Mouse (Mus musculus) C2C12 (cell line): Measurements from ENCODE around the gene Ankrd60. TPM values are rescaled to one million over a fixed set of nuclear protein-coding genes. Genes with fewer than 3 reads are reported as not detected.

ENCODE experiments used
- H3K27me3 ChIP-seq: one replicate; pipeline ENCODE4 v1.6.1; 2011; ENCODE audit not compliant: control insufficient read depth, insufficient read depth, insufficient read length
- H3K36me3 ChIP-seq: one replicate; pipeline ENCODE4 v1.6.1; 2011; ENCODE audit not compliant: control insufficient read depth, insufficient read depth
- H3K4me3 ChIP-seq: one replicate; pipeline ENCODE4 v1.5.1; 2011; ENCODE audit warnings: mild to moderate bottlenecking, control low read depth; ENCODE audit not compliant: poor library complexity, insufficient read depth, severe bottlenecking
- H3K79me2 ChIP-seq: one replicate; pipeline ENCODE4 v1.6.1; 2011; ENCODE audit not compliant: control insufficient read depth, insufficient read depth
- H3K79me3 ChIP-seq: one replicate; pipeline ENCODE4 v1.6.1; 2011; ENCODE audit warnings: low read depth, control low read depth
- H3ac ChIP-seq: one replicate; pipeline ENCODE3; 2011; ENCODE audit warnings: low read depth; ENCODE audit not compliant: control insufficient read depth, insufficient read length
- CEBPB ChIP-seq: IDR thresholded peaks from one replicate; pipeline ENCODE4 v1.6.1; 2011; ENCODE audit warnings: low read depth, mild to moderate bottlenecking, control low read depth, moderate library complexity
- CTCF ChIP-seq: IDR thresholded peaks from one replicate; pipeline ENCODE4 v1.5.1; 2011; ENCODE audit not compliant: control insufficient read depth, insufficient read depth, insufficient read length
- FOSL1 ChIP-seq: IDR thresholded peaks from one replicate; pipeline ENCODE4 v1.8.0; 2011; ENCODE audit warnings: mild to moderate bottlenecking, low read length; ENCODE audit not compliant: poor library complexity, insufficient read depth, severe bottlenecking
- MAX ChIP-seq: IDR thresholded peaks from one replicate; pipeline ENCODE4 v1.6.1; 2011; ENCODE audit warnings: mild to moderate bottlenecking, control low read depth
- MYOD1 ChIP-seq: IDR thresholded peaks from one replicate; pipeline ENCODE4 v1.6.1; 2011; ENCODE audit warnings: low read depth; ENCODE audit not compliant: control insufficient read depth, insufficient read length
- MYOG ChIP-seq: IDR thresholded peaks from one replicate; pipeline ENCODE4 v1.6.1; 2011; ENCODE audit not compliant: control insufficient read depth, insufficient read length; ENCODE audit errors: extremely low read depth
- USF1 ChIP-seq: IDR thresholded peaks from one replicate; pipeline ENCODE4 v1.6.1; 2011; ENCODE audit warnings: low read depth, mild to moderate bottlenecking, control low read depth, moderate library complexity
- polyA plus RNA-seq: library from polyadenylated mRNA; unstranded; fragments of >200 nt; fragmentation: generic; extraction: Trizol; gene quantifications from one replicate; pipeline ENCODE4 v1.2.1, GENCODE M21; 2012; ENCODE audit warnings: missing spikeins

The Ankrd60 gene
- polyA plus RNA-seq, 1 experiment = not detected

DNA sequence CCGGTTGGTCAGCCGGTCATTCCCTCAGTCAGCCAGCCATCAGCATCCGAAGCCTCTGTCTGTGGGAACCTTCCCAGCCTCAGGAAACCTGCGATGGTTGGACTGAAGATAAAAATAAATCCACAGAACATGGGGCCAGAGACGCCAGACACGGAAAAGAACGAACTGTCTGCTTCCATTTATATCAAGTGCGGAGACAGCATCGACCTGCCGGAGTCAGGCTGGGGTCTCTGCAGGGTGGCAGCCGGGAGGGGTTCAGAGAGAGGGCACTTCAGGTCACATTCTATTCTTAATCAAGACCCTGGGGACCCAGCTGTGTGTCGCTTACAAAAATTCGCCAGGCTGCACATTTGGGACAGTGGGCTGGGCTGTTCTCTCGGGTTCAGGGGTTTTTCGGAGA, 38.4 kb downstream of the Ankrd60 start:
- H3K79me3 ChIP-seq = no peaks in the 10 kb centered on the region
- no peak overlapping the region for H3K4me3 ChIP-seq
- no peaks in the 10 kb centered on the region for H3K27me3 ChIP-seq
- TF ChIP-seq CTCF = no peak
- TF ChIP-seq MYOD1 = no peak
- no peak for TF ChIP-seq FOSL1
- TF ChIP-seq MAX = no peak
- TF ChIP-seq CEBPB = no peak
- no peak for TF ChIP-seq MYOG
- TF ChIP-seq USF1 = no peak
- no peak overlapping the region for H3ac ChIP-seq
- no peaks in the 10 kb centered on the region for H3K36me3 ChIP-seq
- no peaks in the 10 kb centered on the region for H3K79me2 ChIP-seq

DNA sequence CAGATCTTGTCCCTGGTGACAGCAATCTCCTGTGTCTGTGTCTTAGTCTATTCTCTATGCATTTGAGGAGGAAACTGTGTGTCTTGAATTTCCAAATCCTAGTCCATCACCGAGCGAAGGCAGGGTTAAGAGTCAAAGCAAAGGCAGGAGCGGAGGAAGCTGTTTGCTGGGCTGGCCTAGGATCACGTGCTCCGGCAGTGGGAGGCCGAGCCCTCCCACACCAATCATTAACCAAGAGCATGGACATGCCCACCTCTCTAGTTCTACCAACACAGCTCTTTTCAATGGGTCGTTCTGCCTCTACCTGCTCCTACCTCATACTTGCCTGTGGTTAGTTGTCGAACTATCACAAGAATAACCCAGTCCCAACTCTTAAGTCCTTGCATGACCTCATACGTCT, 42.3 kb downstream of the Ankrd60 start:
- Histone ChIP-seq H3K79me2 (no peaks in the 10 kb centered on the region), H3ac (no peak overlapping the region), H3K36me3 (no peaks in the 10 kb centered on the region), H3K27me3 (no peaks in the 10 kb centered on the region), H3K4me3 (no peak overlapping the region), H3K79me3 (no peaks in the 10 kb centered on the region)
- TF ChIP-seq CTCF (no peak), USF1 (no peak), MYOD1 (no peak), MAX (no peak), CEBPB (no peak), FOSL1 (no peak), MYOG (no peak)

DNA sequence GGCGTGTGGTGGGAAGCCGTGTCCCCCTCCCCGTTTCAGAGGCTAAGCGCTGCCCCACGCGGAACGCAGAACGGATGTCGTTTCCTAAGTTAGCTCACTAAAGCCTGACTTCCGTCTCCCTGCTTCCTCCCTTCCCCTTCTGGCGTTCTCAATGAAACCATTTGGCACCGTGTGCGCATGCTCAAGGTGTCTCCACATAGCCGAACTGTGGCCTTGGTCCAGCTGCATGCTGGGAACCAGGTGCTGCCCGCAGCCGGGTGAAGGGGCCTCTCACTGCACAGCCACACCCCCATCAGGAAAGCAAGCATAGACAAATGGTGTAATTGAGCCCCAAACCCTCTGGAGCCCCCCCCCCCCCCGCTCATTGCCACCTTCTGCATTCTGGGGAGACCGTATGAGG, 42.8 kb downstream of the Ankrd60 start:
- Histone ChIP-seq H3K4me3 (no peak overlapping the region), H3K27me3 (no peaks in the 10 kb centered on the region), H3K79me2 (no peaks in the 10 kb centered on the region), H3K79me3 (no peaks in the 10 kb centered on the region), H3K36me3 (no peaks in the 10 kb centered on the region), H3ac (no peak overlapping the region)
- TF ChIP-seq CEBPB = no peak
- no peak for TF ChIP-seq USF1
- TF ChIP-seq CTCF = no peak
- TF ChIP-seq MYOG = no peak
- no peak for TF ChIP-seq FOSL1
- no peak for TF ChIP-seq MYOD1
- no peak for TF ChIP-seq MAX

DNA sequence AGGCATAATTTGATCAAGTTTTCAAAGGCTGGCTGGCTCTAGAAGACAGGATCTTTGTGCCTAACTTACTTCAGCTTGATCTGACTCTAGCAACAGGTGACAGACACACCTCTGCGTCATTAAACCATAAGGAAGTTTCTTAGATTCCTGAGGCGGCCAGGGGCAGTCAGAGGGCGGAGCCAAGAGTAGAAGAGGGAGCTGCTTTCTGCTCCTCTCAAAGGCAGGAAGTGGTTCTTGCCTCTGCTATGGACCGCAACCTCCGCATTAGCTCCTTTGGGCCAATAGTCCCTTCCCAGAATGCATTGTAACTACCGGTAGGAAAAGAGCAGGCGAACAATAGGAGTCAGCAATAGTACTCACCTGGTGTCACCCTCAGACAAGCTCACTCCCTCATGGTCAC, 43.6 kb downstream of the Ankrd60 start:
- Histone ChIP-seq H3K4me3 (no peak overlapping the region), H3K79me3 (no peaks in the 10 kb centered on the region), H3ac (no peak overlapping the region), H3K36me3 (no peaks in the 10 kb centered on the region), H3K27me3 (no peaks in the 10 kb centered on the region), H3K79me2 (no peaks in the 10 kb centered on the region)
- TF ChIP-seq MYOD1 = no peak
- TF ChIP-seq MYOG = no peak
- TF ChIP-seq USF1 = no peak
- TF ChIP-seq CTCF = no peak

DNA sequence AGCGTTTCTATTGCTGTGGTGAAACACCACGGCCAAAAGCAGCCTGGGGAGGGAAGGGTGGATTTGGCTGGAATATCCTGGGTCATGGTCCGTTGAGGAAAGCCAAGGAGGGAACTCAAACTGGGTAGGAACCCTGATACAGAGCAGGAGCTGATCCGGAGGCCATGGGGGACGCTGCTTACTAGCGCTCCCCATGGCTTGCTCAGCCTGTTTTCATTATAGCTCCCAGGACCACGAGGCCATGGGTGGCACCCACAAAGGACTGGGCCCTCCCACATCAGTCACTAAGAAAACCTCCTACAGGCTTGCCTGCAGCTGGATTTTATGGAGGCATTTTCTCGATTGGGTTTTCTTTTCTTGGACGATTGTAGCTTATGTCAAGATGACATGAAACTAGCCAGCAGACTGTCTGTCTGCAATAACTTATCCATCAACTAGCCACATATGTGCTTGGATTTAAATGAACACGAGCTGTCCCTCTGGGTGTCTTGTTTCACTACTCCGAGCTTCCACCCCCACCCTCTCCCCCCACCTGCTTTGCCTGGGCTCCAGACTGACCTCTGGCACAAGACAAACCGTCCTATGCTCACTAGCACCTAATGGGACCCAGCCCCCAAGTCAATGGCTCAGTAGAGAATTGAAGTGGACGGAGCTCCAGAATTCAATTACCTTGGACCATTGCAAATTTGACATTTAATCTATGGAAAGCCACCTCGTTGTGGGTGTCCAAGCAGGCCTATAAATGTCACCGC, 45.3 kb downstream of the Ankrd60 start:
- no peak overlapping the region for H3K4me3 ChIP-seq
- H3K79me3 ChIP-seq = no peaks in the 10 kb centered on the region
- no peak for TF ChIP-seq CTCF
- no peak for TF ChIP-seq MAX
- TF ChIP-seq CEBPB = no peak
- peaks cover 5% of the 10 kb centered on the region for H3K27me3 ChIP-seq
- no peaks in the 10 kb centered on the region for H3K36me3 ChIP-seq
- no peak overlapping the region for H3ac ChIP-seq
- no peaks in the 10 kb centered on the region for H3K79me2 ChIP-seq

DNA sequence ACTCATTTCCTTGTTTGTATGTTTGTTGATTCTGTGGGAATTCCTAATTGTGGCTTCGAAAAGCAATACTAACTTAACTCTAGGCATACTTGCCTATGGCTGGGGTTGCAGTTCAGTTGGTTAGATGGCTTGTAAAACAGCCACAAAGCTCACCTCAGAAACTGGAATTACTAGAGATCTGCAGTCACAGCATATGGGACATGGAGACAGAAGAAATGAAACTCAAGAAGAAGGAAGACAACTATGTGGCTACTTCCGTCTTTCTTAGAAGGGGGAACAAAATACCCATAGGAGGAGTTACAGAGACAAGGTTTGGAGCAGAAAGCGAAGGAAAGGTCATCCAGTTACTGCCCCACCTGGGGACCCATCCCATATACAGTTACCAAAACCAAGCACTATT, 49.7 kb downstream of the Ankrd60 start:
- Histone ChIP-seq H3K36me3 (no peaks in the 10 kb centered on the region), H3K79me3 (no peaks in the 10 kb centered on the region), H3K4me3 (no peak overlapping the region), H3K79me2 (no peaks in the 10 kb centered on the region), H3ac (no peak overlapping the region), H3K27me3 (peaks cover 14% of the 10 kb centered on the region)
- TF ChIP-seq MAX (no peak), MYOG (no peak), MYOD1 (no peak), USF1 (no peak), CEBPB (no peak), FOSL1 (no peak), CTCF (no peak)
